Mouse (Mus musculus): ENCODE measurements around the gene Acox3. TPM values are rescaled to one million over a fixed set of nuclear protein-coding genes. Genes with fewer than 3 reads are reported as not detected.

Acox3 gene
- 12.7 and 13.5 TPM in 2 replicates for polyA plus RNA-seq (2015; fragmentation: Nextera tagmentation; extraction: Ambion mirVana)

GRCm38 (mm10) chr5:35582445-35583220 is at the start of gene Acox3:
TSS of gene Acox3 (plus strand) at chr5:35583040.
- H3K4me2 ChIP-seq = peak within 1 kb of the TSS; percentile 63
- peak; percentile 96 for ATAC-seq (ENCODE audit: low FRiP score)
- WGBS = 1% methylated on average over 34 of the region's 35 CpGs
- H3K36me3 ChIP-seq = 0 out of 2 replicates have a peak, but pooled peaks cover 2% of the 10 kb centered on the region
- H3K9ac ChIP-seq (replicated peaks) = peak within 1 kb of the TSS; percentile 66
- no peaks in the 10 kb centered on the region for H3K9me3 ChIP-seq (replicated peaks)
- peaks cover 14% of the 10 kb centered on the region; the same call in 1 of the 2 replicates for H3K27me3 ChIP-seq (replicated peaks)
- H3K4me3 ChIP-seq (replicated peaks) = peak within 1 kb of the TSS; percentile 65
- peak within 1 kb of the TSS; percentile 74 for H3K27ac ChIP-seq (replicated peaks)
- H3K4me1 ChIP-seq = peaks cover 21% of the 10 kb centered on the region

- Histone ChIP-seq H3K27ac (replicated peaks) (no peak overlapping the region), H3K4me1 (no peaks in the 10 kb centered on the region; the same call in 1 of the 2 replicates), H3K4me3 (replicated peaks) (no peak overlapping the region), H3K9me3 (replicated peaks) (no peaks in the 10 kb centered on the region), H3K9ac (replicated peaks) (no peak overlapping the region), H3K4me2 (no peak overlapping the region), H3K36me3 (no peaks in the 10 kb centered on the region), H3K27me3 (replicated peaks) (peaks cover 7% of the 10 kb centered on the region)
- ATAC-seq (ENCODE audit: low FRiP score) = no peak
- 65% methylated on average over 3 of the region's 3 CpGs for WGBS
Observed at GRCm38 (mm10) chr5:35536271-35536670, 46.6 kb upstream of the Acox3 start.

DNA sequence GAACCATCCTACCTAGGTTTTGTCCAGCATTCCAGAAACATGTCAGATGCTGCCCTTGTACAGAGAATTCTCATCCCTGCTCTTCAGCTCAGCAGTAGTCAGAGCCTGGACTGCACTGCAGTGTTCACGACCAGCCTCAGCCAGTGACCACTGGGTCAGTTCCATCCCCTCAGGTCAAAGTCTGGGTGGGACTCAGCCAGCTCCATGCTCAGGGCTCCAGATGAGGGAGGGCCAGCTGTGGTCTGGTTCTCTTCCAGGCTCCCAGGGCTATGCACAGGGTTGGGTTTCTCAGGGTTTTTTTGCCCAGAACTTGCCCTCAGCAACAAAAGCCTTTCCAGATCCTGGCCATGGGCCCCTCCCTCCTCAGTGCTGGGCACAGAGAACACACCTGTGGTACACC is 45.4 kb upstream of the Acox3 start:
- Histone ChIP-seq H3K9ac (replicated peaks) (no peak overlapping the region), H3K27me3 (replicated peaks) (no peaks in the 10 kb centered on the region; the same call in 1 of the 2 replicates), H3K4me1 (no peaks in the 10 kb centered on the region), H3K4me3 (replicated peaks) (no peak overlapping the region), H3K27ac (replicated peaks) (no peak overlapping the region), H3K4me2 (no peak overlapping the region), H3K36me3 (no peaks in the 10 kb centered on the region), H3K9me3 (replicated peaks) (no peaks in the 10 kb centered on the region)
- ATAC-seq (ENCODE audit: low FRiP score) = no peak
- 76% methylated on average over 1 of the region's 1 CpGs for WGBS

- no peak overlapping the region for H3K4me3 ChIP-seq (replicated peaks)
- H3K9me3 ChIP-seq (replicated peaks) = no peaks in the 10 kb centered on the region
- ATAC-seq (ENCODE audit: low FRiP score) = no peak
- WGBS = 75% methylated on average over 3 of the region's 3 CpGs
- H3K27me3 ChIP-seq (replicated peaks) = no peaks in the 10 kb centered on the region
- no peak overlapping the region for H3K9ac ChIP-seq (replicated peaks)
- H3K27ac ChIP-seq (replicated peaks) = no peak overlapping the region
- H3K4me1 ChIP-seq = no peaks in the 10 kb centered on the region
- H3K4me2 ChIP-seq = no peak overlapping the region
- H3K36me3 ChIP-seq = no peaks in the 10 kb centered on the region
Observed at GRCm38 (mm10) chr5:35538022-35538421, 44.8 kb upstream of the Acox3 start.

DNA sequence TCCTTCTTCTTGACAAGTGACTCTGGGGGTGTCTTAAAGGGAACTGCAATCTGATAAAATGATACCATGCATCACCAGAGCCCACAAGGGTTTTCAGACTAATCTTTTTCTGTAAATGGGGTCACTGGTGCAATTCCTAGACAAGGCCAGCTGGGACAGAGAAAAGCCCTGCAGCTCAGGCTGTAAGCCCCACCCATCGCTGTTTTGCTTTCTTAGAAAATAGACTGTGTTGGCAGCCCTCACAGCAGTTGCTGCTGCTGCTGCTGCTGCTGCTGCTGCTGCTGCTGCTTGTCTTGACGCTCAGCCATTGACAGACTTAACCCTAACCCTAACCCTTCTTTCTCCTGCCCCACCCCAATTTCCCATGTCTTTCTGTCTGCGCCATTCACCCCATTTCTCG is 43.3 kb upstream of the Acox3 start:
- Histone ChIP-seq H3K27me3 (replicated peaks) (no peaks in the 10 kb centered on the region), H3K9ac (replicated peaks) (no peak overlapping the region), H3K4me1 (no peaks in the 10 kb centered on the region), H3K27ac (replicated peaks) (no peak overlapping the region), H3K9me3 (replicated peaks) (no peaks in the 10 kb centered on the region), H3K36me3 (no peaks in the 10 kb centered on the region), H3K4me2 (no peak overlapping the region), H3K4me3 (replicated peaks) (no peak overlapping the region)
- 72% methylated on average over 4 of the region's 4 CpGs for WGBS
- no peak for ATAC-seq (ENCODE audit: low FRiP score)

- no peak for ATAC-seq (ENCODE audit: low FRiP score)
- no peaks in the 10 kb centered on the region for H3K4me1 ChIP-seq
- WGBS = 62% methylated on average over 5 of the region's 5 CpGs
Observed at GRCm38 (mm10) chr5:35540555-35540954, 42.3 kb upstream of the Acox3 start.

DNA sequence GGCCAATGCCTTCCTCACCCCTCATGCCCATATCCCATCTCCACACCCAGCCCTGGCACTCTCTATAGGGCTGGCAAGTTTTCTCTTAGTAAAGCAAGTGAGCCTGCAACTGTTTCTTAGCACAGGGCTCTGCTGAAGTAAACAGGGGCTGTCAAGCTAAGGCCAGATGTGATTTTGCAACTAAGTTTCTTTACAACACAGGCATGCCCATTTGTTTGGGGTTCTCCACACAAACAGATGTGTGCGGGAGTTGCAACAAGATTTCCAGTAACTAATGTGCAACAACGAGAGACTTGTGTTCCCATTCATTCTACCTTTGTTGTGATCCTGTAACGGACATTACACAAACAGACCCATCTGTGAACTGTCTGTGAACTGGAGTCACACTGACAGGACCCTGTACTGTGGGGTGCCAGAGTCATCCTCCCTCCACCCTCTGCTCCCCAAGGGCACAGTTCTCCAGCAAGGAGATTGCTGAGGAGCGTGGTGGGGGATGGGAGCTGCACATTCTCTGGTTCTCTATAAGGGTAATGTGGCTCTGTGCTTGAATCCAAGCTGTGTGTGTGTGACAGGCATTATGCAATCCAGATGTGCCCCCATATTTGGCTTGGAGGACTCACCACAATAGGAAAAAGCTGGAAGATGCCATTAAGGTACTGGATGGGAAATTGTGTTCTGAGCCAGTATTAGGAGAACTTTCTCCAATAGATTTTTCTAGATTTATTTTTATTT is 41.6 kb upstream of the Acox3 start:
- Histone ChIP-seq H3K9me3 (replicated peaks) (no peaks in the 10 kb centered on the region), H3K4me1 (no peaks in the 10 kb centered on the region), H3K36me3 (no peaks in the 10 kb centered on the region), H3K27me3 (replicated peaks) (no peaks in the 10 kb centered on the region), H3K4me3 (replicated peaks) (no peak overlapping the region), H3K9ac (replicated peaks) (no peak overlapping the region), H3K27ac (replicated peaks) (no peak overlapping the region), H3K4me2 (no peak overlapping the region)
- ATAC-seq (ENCODE audit: low FRiP score) = no peak
- WGBS = 76% methylated on average over 4 of the region's 4 CpGs

More at GRCm38 (mm10) chr5:35540555-35540954, 42.3 kb upstream of the Acox3 start:
- no peak overlapping the region for H3K27ac ChIP-seq (replicated peaks)
- no peak overlapping the region for H3K4me3 ChIP-seq (replicated peaks)
- no peak overlapping the region for H3K9ac ChIP-seq (replicated peaks)
- no peaks in the 10 kb centered on the region for H3K27me3 ChIP-seq (replicated peaks)
- H3K9me3 ChIP-seq (replicated peaks) = no peaks in the 10 kb centered on the region
- H3K36me3 ChIP-seq = no peaks in the 10 kb centered on the region
- no peak overlapping the region for H3K4me2 ChIP-seq

DNA sequence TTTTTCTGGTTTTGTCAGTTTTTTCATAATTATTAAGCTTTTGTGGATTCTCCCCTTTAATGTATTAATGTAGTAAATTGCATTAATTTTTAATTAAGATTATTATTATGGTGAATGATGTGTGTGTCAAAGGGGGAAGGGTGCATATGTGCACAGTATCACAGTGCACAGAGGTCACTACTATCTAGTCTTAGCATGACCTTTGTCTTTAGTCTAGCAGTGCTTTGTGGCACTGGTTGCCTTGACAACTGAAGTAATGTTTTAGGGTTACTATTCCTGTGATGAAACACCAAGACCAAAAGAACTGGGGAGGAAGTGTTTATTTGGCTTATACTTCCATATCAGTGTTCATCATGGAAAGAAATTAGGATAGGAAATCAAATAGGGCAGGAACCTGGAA is 36.7 kb upstream of the Acox3 start:
- H3K9ac ChIP-seq (replicated peaks) = no peak overlapping the region
- ATAC-seq (ENCODE audit: low FRiP score) = no peak

DNA sequence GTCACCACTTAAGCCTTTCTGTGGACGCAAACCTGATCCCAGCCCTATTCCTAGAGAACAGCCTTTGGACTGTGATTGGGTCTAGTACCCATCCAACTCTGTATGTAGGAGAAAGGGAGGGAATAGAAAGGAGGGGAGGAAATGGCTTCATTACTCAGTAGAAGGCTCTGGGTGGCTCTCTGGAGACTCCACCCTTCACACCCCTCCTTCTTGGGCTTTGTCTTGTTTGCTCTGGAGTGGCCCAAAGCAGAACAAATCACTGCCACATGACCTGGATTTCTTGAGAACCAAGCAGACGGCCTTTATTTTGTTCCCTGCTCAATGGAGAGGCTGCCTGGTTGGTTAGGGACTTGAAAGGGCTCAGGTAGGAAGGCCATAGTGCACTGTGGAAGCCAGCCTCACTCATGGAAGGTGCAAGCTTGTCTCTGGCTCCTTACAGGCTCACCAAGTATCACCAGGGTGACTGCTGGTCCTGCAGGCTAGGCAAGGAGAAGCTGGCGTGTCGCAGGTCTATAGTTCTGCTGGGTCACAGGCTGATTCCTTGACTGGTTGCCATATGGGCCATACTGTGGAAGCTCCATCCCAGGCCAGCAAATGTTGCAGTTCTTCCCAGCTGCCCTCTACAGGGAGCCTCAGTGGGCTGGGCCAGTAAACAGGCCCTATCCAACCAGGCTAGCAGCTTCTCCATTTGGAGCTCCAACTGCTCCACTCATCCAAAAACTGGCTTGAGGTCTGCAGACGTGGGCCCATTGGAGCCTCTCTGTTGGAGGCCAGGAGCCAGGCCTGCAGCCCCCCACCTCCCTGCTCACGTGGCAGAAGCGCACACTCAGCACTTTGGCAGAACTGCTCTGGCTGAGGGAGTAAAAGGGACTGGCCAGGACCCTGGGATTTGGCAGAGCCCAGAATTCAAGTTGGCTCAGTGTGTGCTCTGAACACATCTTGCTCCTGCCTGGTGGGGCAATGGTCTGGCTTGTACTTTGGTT is 30.7 kb upstream of the Acox3 start:
- 54% methylated on average over 7 of the region's 7 CpGs for whole genome bisulfite sequencing
- peak; percentile 28; the same call in 1 of the 2 replicates for ATAC-seq (ENCODE audit: low FRiP score)
- no peak overlapping the region for H3K4me2 ChIP-seq

More for the DNA sequence above, 36.7 kb upstream of the Acox3 start:
- Histone ChIP-seq H3K27me3 (replicated peaks) (no peaks in the 10 kb centered on the region), H3K4me3 (replicated peaks) (no peak overlapping the region), H3K36me3 (no peaks in the 10 kb centered on the region), H3K4me1 (no peaks in the 10 kb centered on the region), H3K9me3 (replicated peaks) (no peaks in the 10 kb centered on the region), H3K27ac (replicated peaks) (no peak overlapping the region), H3K4me2 (no peak overlapping the region)

GRCm38 (mm10) chr5:35552838-35553539 is 29.9 kb upstream of the Acox3 start:
- ATAC-seq (ENCODE audit: low FRiP score) = no peak
- no peak overlapping the region for H3K9ac ChIP-seq (replicated peaks)
- no peak overlapping the region for H3K27ac ChIP-seq (replicated peaks)
- H3K4me1 ChIP-seq = no peaks in the 10 kb centered on the region
- H3K4me2 ChIP-seq = no peak overlapping the region
- peaks cover 26% of the 10 kb centered on the region for H3K36me3 ChIP-seq
- H3K27me3 ChIP-seq (replicated peaks) = no peaks in the 10 kb centered on the region
- no peaks in the 10 kb centered on the region for H3K9me3 ChIP-seq (replicated peaks)
- 81% methylated on average over 4 of the region's 4 CpGs for WGBS
- no peak overlapping the region for H3K4me3 ChIP-seq (replicated peaks)

More for the DNA sequence above, 30.7 kb upstream of the Acox3 start:
- Histone ChIP-seq H3K27ac (replicated peaks) (no peak overlapping the region), H3K9me3 (replicated peaks) (no peaks in the 10 kb centered on the region), H3K4me3 (replicated peaks) (no peak overlapping the region), H3K36me3 (peaks cover 18% of the 10 kb centered on the region; the same call in 1 of the 2 replicates), H3K9ac (replicated peaks) (no peak overlapping the region), H3K4me1 (no peaks in the 10 kb centered on the region), H3K27me3 (replicated peaks) (no peaks in the 10 kb centered on the region)

DNA sequence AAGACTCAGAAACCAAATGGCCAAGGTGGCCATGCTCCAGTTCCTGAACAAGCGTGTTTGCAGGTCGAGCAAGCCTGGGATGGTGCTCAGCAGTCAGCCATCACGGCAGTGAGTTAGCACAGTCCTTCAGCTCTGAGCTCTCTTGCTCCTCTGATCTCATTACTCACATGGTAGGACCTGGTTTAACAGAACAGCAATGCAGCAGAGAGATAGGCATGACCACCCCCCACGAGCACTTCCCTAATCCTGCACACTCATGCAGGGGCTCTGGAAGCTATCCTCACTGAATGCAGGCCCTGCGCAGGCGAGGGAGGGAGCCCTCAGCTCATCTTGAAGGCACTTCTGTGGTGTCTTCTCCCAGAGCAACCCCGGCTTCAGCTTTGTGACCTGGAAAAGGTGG is 26.4 kb upstream of the Acox3 start:
- Histone ChIP-seq H3K4me1 (no peaks in the 10 kb centered on the region), H3K27ac (replicated peaks) (no peak overlapping the region), H3K4me2 (no peak overlapping the region), H3K27me3 (replicated peaks) (no peaks in the 10 kb centered on the region), H3K36me3 (peaks cover 50% of the 10 kb centered on the region), H3K4me3 (replicated peaks) (no peak overlapping the region), H3K9me3 (replicated peaks) (no peaks in the 10 kb centered on the region), H3K9ac (replicated peaks) (no peak overlapping the region)
- ATAC-seq (ENCODE audit: low FRiP score) = no peak
- WGBS = 94% methylated on average over 7 of the region's 7 CpGs
